Mouse (Mus musculus) adrenal gland (tissue): Measurements from ENCODE around the gene 4932438H23Rik.

Experiments
- intact Hi-C: fragments of 180-260 bp; cut with DNase I; formaldehyde crosslinking; loops from one replicate; pipeline ENCODE4 v1.15.1; 2025

Gene 4932438H23Rik

GRCm38 (mm10) chr16:91011021-91011683 is 83.8 kb downstream of the 4932438H23Rik start, which contains the start of gene Synj1:
TSS of gene Synj1 (minus strand) at chr16:91011308.
- intact Hi-C loops = no loop called here

DNA sequence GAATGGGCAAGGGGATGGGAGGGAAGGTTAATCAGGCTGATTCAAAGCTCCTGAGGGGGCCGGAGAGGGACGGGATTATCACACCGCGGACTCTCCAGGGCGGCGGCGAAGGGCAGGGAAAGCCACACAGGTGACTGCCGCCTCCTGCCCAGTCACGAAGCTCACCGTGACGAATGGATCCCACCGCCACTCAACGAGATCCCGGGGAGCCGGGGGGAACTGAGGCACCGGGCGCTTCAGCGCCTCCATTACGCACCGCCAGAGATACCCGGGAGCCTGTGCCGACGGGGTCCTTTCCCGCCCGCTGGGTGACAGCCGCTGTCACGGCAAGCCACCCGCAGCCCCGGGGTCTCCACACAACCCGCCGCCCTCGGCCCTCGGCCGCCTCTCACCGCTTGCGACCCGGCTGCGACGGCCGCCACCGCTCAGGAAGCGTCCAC is 84.3 kb downstream of the 4932438H23Rik start:
- intact Hi-C loops = no loop called here

- intact Hi-C loops = no loop called here
Measured at GRCm38 (mm10) chr16:91009942-91010529, 84.9 kb downstream of the 4932438H23Rik start.

DNA sequence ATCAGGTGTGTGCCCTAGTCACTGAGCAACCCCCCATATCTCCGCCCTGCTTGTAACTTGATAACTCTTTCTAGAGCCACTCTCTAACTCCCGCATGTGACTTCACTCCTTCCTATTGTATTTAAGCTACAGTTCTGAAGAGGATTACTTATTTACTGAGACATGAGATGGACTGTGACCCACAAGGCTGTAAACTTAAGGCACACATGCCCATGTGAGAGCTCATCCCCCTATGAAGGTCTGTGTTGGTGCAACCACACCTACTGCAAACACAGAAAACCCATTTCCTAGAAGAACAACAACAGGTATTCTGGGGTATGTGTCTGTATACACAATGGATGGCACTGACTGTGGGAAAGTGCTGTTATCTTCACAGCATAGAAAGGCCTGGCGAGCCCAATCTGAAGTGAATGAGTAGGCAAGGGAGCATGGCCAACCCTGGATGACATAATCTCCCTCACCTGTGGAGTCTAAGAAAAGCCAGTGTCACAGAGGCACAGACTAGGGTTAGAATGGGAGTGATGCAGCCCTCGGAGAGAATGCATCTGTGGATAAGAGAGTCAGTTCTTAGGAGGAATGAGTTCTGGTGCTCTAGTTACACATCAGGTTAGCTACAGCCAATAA is 89.9 kb downstream of the 4932438H23Rik start:
- intact Hi-C loops = loop anchor here (5.0 kb wide), 1 partner anchor 42 kb away; no protein-coding TSS in a partner anchor
